Mouse (Mus musculus) heart, embryonic 14.5 days (tissue): Measurements from ENCODE around the gene Plbd2. TPM values are rescaled to one million over a fixed set of nuclear protein-coding genes. Genes with fewer than 3 reads are reported as not detected.

Experiments used
- ATAC-seq: fragments of 200-750 bp; cut with Nextera tagmentation; 2 replicates; pipeline ENCODE4 v1.8.0; 2017; ENCODE audit warnings: low read depth, moderate TSS enrichment; ENCODE audit not compliant: insufficient number of reproducible peaks, insufficient read depth, low FRiP score
- H3K27ac ChIP-seq, 2 experiments: fragments of 200-500 bp in 1 of 2; fragments of 300-500 bp in 1 of 2; sonication (generic) in 1 of 2; replicated peaks in 1 of 2; 2 replicates each; pipeline ENCODE4 v1.5.1; 2012 to 2014; ENCODE audit warnings: low read depth in 2 of 2, low read length in 2 of 2, control low read depth in 1 of 2, mild to moderate bottlenecking in 1 of 2, mixed read lengths in 1 of 2; ENCODE audit not compliant: control insufficient read depth in 1 of 2, insufficient read depth in 1 of 2
- H3K27me3 ChIP-seq: fragments of 300-500 bp; sonication (generic); 2 replicates; pipeline ENCODE4 v1.6.1; 2014; ENCODE audit warnings: mild to moderate bottlenecking, low read length, control low read depth; ENCODE audit not compliant: control insufficient read depth, insufficient read depth
- H3K36me3 ChIP-seq: fragments of 300-500 bp; sonication (generic); 2 replicates; pipeline ENCODE4 v1.6.1; 2014; ENCODE audit warnings: mild to moderate bottlenecking, control low read depth, low read length, mixed read lengths; ENCODE audit not compliant: control insufficient read depth, insufficient read depth
- H3K4me1 ChIP-seq, 2 experiments: fragments of 200-500 bp in 1 of 2; fragments of 300-500 bp in 1 of 2; sonication (generic) in 1 of 2; 2 replicates each; pipeline ENCODE4 v1.6.1; 2012 to 2014; ENCODE audit warnings: low read length in 2 of 2, control low read depth in 1 of 2, mixed read lengths in 1 of 2; ENCODE audit not compliant: control insufficient read depth in 2 of 2, insufficient read depth in 2 of 2
- H3K4me2 ChIP-seq: fragments of 300-500 bp; sonication (generic); 2 replicates; pipeline ENCODE4 v1.6.1; 2014; ENCODE audit warnings: mild to moderate bottlenecking, low read length
- H3K4me3 ChIP-seq, 2 experiments: fragments of 200-500 bp in 1 of 2; fragments of 300-500 bp in 1 of 2; sonication (generic) in 1 of 2; 2 replicates each; pipeline ENCODE4 v1.5.1; 2012 to 2014; ENCODE audit warnings: low read length in 2 of 2, mild to moderate bottlenecking in 2 of 2, control low read depth in 1 of 2, low read depth in 1 of 2, moderate library complexity in 1 of 2; ENCODE audit not compliant: control insufficient read depth in 1 of 2, insufficient read depth in 1 of 2
- H3K9ac ChIP-seq: fragments of 300-500 bp; sonication (generic); 2 replicates; pipeline ENCODE4 v1.6.1; 2014; ENCODE audit warnings: mild to moderate bottlenecking, low read length
- H3K9me3 ChIP-seq: fragments of 300-500 bp; sonication (generic); 2 replicates; pipeline ENCODE4 v1.6.1; 2016; ENCODE audit warnings: low read length, control low read depth; ENCODE audit not compliant: control insufficient read depth
- WGBS: fragments of 180-500 bp; shearing (Covaris S2); extraction: QIAGEN DNeasy Blood & Tissue Kit; methylation state at CpG from one replicate; pipeline ENCODE4 v1.1.7; 2014; 5-methylcytosine and 5-hydroxymethylcytosine counted together
- polyA plus RNA-seq: library from polyadenylated mRNA; unstranded; fragments of >200 nt; fragmentation: Nextera tagmentation; extraction: Ambion mirVana; gene quantifications from 2 replicates; pipeline ENCODE4 v1.2.1, GENCODE M21; 2014

Gene Plbd2
- polyA plus RNA-seq, 1 experiment from 2014 or later, result 36.1 TPM

DNA sequence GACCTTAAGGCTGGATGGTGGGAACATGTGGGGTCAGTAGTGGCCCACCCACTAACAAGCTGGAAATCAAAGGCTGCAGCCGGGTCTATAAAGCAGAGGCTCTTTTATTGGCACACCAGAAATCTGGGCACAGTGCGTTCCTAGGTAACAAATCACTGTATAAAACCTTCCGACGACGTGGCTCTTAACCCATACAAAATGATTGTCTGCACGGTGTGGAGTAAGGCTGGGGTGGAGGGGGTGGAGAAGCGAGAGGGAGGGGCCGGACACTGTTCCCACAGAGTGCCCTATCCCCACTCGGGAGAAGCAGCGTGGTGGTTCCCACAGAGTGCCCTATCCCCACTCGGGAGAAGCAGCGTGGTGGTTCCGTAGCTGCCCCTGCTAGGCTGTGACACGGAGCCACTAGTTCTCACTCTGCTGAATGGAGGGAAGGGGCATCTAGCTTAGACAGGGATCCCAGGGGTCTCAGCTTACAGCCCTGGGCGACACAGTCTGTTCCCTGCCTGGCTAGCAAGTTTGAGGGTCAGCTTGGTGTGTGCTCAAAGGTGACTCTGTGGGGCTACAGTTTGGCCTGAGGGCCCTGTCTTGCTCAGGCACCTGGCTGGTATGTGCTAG, 30.8 kb upstream of the Plbd2 start:
- Histone ChIP-seq H3K9ac (no peak overlapping the region), H3K9me3 (no peaks in the 10 kb centered on the region), H3K27ac (no peak overlapping the region), H3K36me3 (peaks cover 16% of the 10 kb centered on the region), H3K27me3 (no peaks in the 10 kb centered on the region), H3K4me3 (no peak overlapping the region), H3K4me1 (peaks cover 0 to 11% of the 10 kb centered on the region in 2 experiments; a peak in 3 of 4 replicates), H3K4me2 (no peak overlapping the region)
- 90% methylated on average over 15 of the region's 15 CpGs for WGBS
- no peak for ATAC-seq

DNA sequence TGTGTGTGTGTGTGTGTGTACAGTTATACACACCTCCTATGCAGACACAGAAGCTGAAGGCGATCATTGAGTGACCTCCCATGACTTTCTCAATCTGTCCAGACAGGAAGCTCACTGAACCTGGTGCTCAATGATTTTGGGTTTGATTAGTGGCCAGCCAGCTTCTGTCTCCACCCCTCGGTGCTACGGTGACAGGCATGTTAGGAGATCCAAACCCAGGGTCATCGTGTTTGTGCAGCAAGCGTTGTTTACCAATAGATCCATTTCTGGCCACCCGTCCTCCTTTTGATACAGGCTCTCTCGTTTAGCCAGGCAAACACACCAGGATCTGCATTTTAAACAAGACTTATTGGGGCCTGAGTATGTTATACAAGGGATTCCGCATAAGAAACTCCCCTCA, 28.2 kb upstream of the Plbd2 start:
- peaks cover 0 to 11% of the 10 kb centered on the region in 2 experiments; a peak in 3 of 4 replicates for H3K4me1 ChIP-seq
- ATAC-seq, result no peak
- no peaks in the 10 kb centered on the region for H3K27me3 ChIP-seq
- H3K4me3 ChIP-seq, result no peak overlapping the region
- 90% methylated on average over 8 of the region's 8 CpGs for WGBS
- H3K36me3 ChIP-seq, result no peaks in the 10 kb centered on the region
- no peak overlapping the region for H3K4me2 ChIP-seq
- no peak overlapping the region for H3K9ac ChIP-seq
- no peak overlapping the region for H3K27ac ChIP-seq
- no peaks in the 10 kb centered on the region for H3K9me3 ChIP-seq

DNA sequence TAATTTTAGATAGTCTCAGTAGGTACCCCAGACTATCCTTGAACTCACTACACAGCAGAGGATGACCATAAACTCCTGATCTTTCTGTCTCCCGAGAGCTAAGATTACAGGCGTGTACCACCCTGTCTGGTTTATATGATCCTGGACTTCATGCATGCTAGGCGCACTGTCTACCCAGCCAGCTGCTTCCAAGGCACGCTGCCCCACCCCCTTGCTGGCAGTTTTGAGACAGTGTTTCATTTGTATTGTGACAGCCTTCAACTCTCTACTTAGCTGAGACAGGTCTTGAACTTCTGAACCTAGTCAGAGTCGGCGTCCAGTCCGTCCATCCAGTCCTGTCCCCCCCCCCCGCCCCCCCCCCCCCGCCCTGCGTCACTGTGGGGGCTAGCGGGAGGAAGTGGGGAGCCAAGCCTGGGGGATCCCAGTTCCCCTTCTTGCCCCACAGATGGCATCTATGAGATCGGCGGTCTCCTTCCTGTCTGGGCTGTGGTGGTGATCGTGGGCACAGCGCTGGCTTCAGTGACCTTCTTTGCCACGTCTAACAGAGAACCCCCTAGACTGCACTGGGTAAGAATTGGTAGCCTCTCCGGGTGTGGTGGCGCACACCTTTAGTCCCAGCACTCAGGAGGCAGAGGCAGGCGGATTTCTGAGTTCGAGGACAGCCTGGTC, 24.0 kb upstream of the Plbd2 start:
- Histone ChIP-seq H3K4me2 (no peak overlapping the region), H3K36me3 (no peaks in the 10 kb centered on the region), H3K27ac (no peak overlapping the region), H3K9ac (no peak overlapping the region), H3K4me1 (no peaks in the 10 kb centered on the region), H3K4me3 (no peak overlapping the region), H3K9me3 (no peaks in the 10 kb centered on the region), H3K27me3 (no peaks in the 10 kb centered on the region)
- whole genome bisulfite sequencing, result 78% methylated on average over 15 of the region's 20 CpGs
- no peak for ATAC-seq

DNA sequence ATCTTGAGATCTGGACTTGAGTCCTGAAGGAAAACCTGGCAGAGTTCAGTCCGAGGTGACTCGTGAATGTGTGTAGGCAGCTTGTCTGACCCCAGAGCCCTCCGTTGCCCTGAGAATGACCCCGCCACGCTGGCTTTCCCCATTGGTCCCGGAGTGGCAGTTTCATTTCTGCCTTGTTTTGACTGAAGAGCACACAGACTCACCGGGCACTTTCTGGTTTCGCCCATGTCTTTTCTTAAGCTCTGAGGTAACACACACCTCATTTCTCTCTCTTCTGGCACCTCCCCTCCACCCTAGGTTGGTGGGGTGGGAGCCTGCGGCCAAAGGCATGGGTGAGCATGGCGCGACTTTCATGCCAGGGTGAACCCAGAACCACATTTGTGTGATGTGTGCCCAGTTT, 22.9 kb upstream of the Plbd2 start:
- no peaks in the 10 kb centered on the region for H3K9me3 ChIP-seq
- no peaks in the 10 kb centered on the region for H3K4me1 ChIP-seq

DNA sequence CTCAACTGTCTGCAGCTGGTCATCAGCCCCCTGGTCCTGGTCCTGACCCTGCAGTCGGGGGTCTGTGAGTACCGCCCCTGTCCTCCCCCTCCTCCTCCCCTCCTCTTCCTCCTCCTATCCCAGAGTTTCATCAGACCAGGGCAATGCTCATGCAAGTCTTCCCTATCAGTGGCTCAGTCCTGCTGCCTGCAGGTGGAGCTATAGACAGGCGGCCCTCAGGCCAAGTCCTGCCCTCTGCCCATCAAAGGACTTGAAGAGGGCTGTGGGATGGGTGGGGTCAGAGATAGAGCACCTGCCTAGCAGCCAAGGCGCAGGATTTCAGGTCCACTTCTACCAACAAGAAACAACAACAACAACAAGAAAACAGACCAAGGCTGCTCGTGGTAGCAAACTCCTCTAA, 22.3 kb upstream of the Plbd2 start:
- Histone ChIP-seq H3K27me3 (no peaks in the 10 kb centered on the region), H3K4me3 (no peak overlapping the region), H3K4me2 (no peak overlapping the region), H3K9ac (no peak overlapping the region), H3K36me3 (no peaks in the 10 kb centered on the region), H3K27ac (no peak overlapping the region), H3K4me1 (no peaks in the 10 kb centered on the region), H3K9me3 (no peaks in the 10 kb centered on the region)
- WGBS, result 29% methylated on average over 5 of the region's 5 CpGs
- ATAC-seq, result no peak

More for the DNA sequence above, 22.9 kb upstream of the Plbd2 start:
- no peak overlapping the region for H3K4me2 ChIP-seq
- no peaks in the 10 kb centered on the region for H3K36me3 ChIP-seq
- ATAC-seq, result no peak
- no peak overlapping the region for H3K4me3 ChIP-seq
- WGBS, result 70% methylated on average over 11 of the region's 11 CpGs
- H3K27ac ChIP-seq, result no peak overlapping the region
- H3K9ac ChIP-seq, result no peak overlapping the region
- no peaks in the 10 kb centered on the region for H3K27me3 ChIP-seq

DNA sequence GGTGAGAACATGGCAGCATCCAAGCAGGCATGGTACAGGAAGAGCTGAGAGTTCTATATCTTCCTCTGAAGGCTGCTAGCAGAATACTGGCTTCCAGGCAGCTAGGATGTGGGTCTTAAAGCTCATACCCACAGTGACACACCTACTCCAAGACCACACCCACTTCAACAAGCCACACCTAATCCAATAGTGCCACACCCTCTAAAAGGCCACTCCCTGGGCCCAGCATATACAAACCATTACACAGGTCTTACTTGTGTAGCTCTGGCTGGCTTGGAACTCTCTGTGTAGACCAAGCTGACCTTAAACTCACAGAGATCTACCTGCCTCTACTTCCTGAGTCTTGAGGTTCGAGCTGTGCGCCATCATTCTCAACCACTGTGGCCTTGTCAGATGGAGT, 21.3 kb upstream of the Plbd2 start:
- no peaks in the 10 kb centered on the region for H3K9me3 ChIP-seq
- H3K9ac ChIP-seq, result no peak overlapping the region
- WGBS, result 96% methylated on average over 2 of the region's 2 CpGs
- no peaks in the 10 kb centered on the region for H3K36me3 ChIP-seq
- no peak overlapping the region for H3K4me3 ChIP-seq
- H3K27me3 ChIP-seq, result no peaks in the 10 kb centered on the region
- H3K4me2 ChIP-seq, result no peak overlapping the region
- H3K27ac ChIP-seq, result no peak overlapping the region
- no peaks in the 10 kb centered on the region for H3K4me1 ChIP-seq
- no peak for ATAC-seq

DNA sequence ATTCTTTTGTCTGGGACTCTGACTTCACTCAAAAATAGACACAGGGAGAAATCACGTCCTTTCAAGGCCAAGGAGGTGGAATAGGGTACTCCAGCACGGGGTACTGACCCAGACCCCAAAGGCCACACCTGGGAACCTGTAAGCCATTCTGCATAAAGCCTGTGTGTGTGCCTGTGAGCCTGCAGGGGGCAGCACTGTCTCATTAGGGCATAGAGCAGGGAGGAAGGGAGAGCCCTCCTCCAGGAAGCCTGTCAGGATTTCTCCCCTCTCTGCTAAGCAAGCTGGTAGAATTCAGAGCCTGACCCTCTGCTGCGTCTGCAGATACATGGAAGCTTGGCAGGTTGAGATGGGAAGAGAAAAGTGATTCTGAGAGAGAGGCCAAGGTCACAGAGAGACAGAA, 19.2 kb upstream of the Plbd2 start:
- Histone ChIP-seq H3K27ac (no peak overlapping the region), H3K36me3 (no peaks in the 10 kb centered on the region), H3K9me3 (no peaks in the 10 kb centered on the region), H3K9ac (no peak overlapping the region), H3K4me1 (peaks cover 0 to 4% of the 10 kb centered on the region in 2 experiments; a peak in 2 of 4 replicates), H3K4me3 (no peak overlapping the region), H3K27me3 (no peaks in the 10 kb centered on the region), H3K4me2 (no peak overlapping the region)
- WGBS, result 67% methylated on average over 3 of the region's 3 CpGs
- ATAC-seq, result no peak

DNA sequence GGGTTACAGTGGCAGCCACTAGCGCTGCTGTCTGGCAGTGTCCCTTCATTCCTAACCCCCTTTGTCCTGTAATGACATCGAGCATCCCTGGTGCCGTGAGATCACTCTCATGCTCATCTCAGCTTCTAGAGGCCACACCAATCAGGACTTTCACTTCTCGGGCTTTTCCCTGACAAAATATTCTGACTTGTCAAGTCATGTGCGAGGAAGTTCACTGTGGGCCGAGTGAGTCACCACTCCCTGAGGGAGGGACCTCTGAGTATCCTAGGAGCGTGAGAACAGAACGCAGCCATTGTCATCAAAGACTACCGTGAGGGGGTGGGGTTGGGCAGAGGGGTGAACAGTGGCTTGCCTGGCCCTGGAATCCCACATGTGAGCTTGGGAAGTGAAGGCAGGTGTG, 14.1 kb upstream of the Plbd2 start:
- H3K4me3 ChIP-seq, result no peak overlapping the region
- H3K4me2 ChIP-seq, result no peak overlapping the region
- no peaks in the 10 kb centered on the region for H3K36me3 ChIP-seq
- no peak overlapping the region for H3K27ac ChIP-seq
- no peaks in the 10 kb centered on the region for H3K27me3 ChIP-seq
- no peaks in the 10 kb centered on the region for H3K9me3 ChIP-seq
- no peak overlapping the region for H3K9ac ChIP-seq
- H3K4me1 ChIP-seq, result peaks cover 21 to 23% of the 10 kb centered on the region in 2 experiments
- no peak for ATAC-seq
- 47% methylated on average over 9 of the region's 9 CpGs for WGBS
